9 mouse cellular contexts compared by ENCODE assay signal in genomic region chr7:19326359-19326758, GRCm38 (mm10). TPM values are rescaled to one million over a fixed set of nuclear protein-coding genes. Genes with fewer than 3 reads are reported as not detected.
DNase-seq lines count a peak whose midpoint lies in the region; ATAC-seq and TF ChIP-seq lines count a peak whose summit lies in the region.
"Had no signal": no experiment of that assay in that cellular context is flagged by ENCODE, and none has a peak within 500 bp of the region (broad histone marks: within the 10 kb centered on the region; RNA-seq: fewer than 3 reads in every experiment).

No protein-coding gene starts in this region.

- peak overlapping the region; percentile 48 for H3K4me3 ChIP-seq in layer of hippocampus, adult 2 months
- H3K4me3 ChIP-seq in hindbrain, embryonic 12.5 days = peak overlapping the region; percentile 37
- peak overlapping the region; percentile 24; the same call in 1 of the 2 replicates for H3K4me3 ChIP-seq in macrophage (ENCODE audit: inconsistent target)

- H3K9ac ChIP-seq in hindbrain, embryonic 12.5 days = peak overlapping the region; percentile 44; the same call in 1 of the 2 replicates

- no peaks in the 10 kb centered on the region for H3K36me3 ChIP-seq in hindbrain, embryonic 12.5 days
- no peaks in the 10 kb centered on the region for H3K36me3 ChIP-seq in macrophage (ENCODE audit: inconsistent target)

- peak; percentile 70 for ATAC-seq in hindbrain, embryonic 12.5 days (ENCODE audit: low FRiP score)

- H3K4me1 ChIP-seq in hindbrain, embryonic 12.5 days = peaks cover 19% of the 10 kb centered on the region

- under 1% methylated on average over 20 of the region's 20 CpGs for whole genome bisulfite sequencing in hindbrain, embryonic 12.5 days
- WGBS in macrophage (ENCODE audit: missing documents) = under 1% methylated on average over 18 of the region's 20 CpGs

- intact Hi-C loops in left cerebral cortex, postnatal 10 days (cut with DNase I) = no loop called here

- peaks cover 5% of the 10 kb centered on the region; the same call in 1 of the 2 replicates for H3K27me3 ChIP-seq in hindbrain, embryonic 12.5 days
- H3K27me3 ChIP-seq: Patski had no signal

- DNase-seq in layer of hippocampus, adult 2 months (ENCODE audit: low spot score in 2 of 2) = peak; percentile 75 to 77
- no peak for DNase-seq in layer of hippocampus, adult 9-10 months (ENCODE audit: low spot score)
- peak; percentile 59 to 79 for DNase-seq in cerebellum, postnatal 10 days
- DNase-seq in frontal cortex, postnatal 36 days (ENCODE audit: low spot score in 2 of 2) = peak; percentile 62 to 79
- peak; percentile 42 to 92 for DNase-seq in left cerebral cortex, postnatal 10 days (ENCODE audit: extremely low spot score in 1 of 2, low spot score in 2 of 2)
- peak; percentile 70 to 79 for DNase-seq in right cerebral cortex, adult 2 months (ENCODE audit: low spot score in 2 of 2)

- no peak for TF ChIP-seq CTCF in layer of hippocampus, adult 2 months (conservative IDR thresholded peaks at IDR 0.05)

- no peaks in the 10 kb centered on the region for H3K9me3 ChIP-seq in hindbrain, embryonic 12.5 days (replicated peaks)

- H3K79me2 ChIP-seq in macrophage (ENCODE audit: inconsistent target) = no peaks in the 10 kb centered on the region

- peak overlapping the region; percentile 73 for H3K4me2 ChIP-seq in hindbrain, embryonic 12.5 days (replicated peaks)

- H3K27ac ChIP-seq in layer of hippocampus, adult 2 months = peak overlapping the region; percentile 96
- H3K27ac ChIP-seq in hindbrain, embryonic 12.5 days = peak overlapping the region; percentile 60
- no peak overlapping the region for H3K27ac ChIP-seq in macrophage

RNA-seq across cellular contexts. Expression of gene Fosb, which starts 16.5 kb away (rescaled TPM):
- total RNA-seq in layer of hippocampus, adult 2 months (2021) = 10 to 100 TPM; 12.8 to 14.1 TPM
- polyA plus RNA-seq in hindbrain, embryonic 12.5 days (2016; fragmentation: Nextera tagmentation; extraction: Ambion mirVana) = 0.10 TPM in 1 of 2 replicates, not detected in the other
- total RNA-seq in left cerebral cortex, postnatal 10 days (2021) = 1 to 10 TPM; 2.2 to 2.3 TPM
- total RNA-seq in macrophage (2018; cell fraction: chromatin; rRNA removed) = 100 to 1,000 TPM in 4 of 26 experiments, 10 to 100 TPM in 4, 1 to 10 TPM in 13, under 1 TPM in 5; 0.25 to 730 (median 3.1) TPM
- 100 to 1,000 TPM in 3 of 26 experiments, 10 to 100 TPM in 8, 1 to 10 TPM in 8, under 1 TPM in 7; 0.20 to 141 (median 4.6) TPM for total RNA-seq in macrophage (2018; cell fraction: cytosol; rRNA removed)
- total RNA-seq in macrophage (2018; cell fraction: nucleus; rRNA removed) = 100 to 1,000 TPM in 3 of 26 experiments, 10 to 100 TPM in 9, 1 to 10 TPM in 9, under 1 TPM in 5; 0.30 to 353 (median 7.2) TPM
- 0.74 to 2.0 TPM (median 1.2 TPM) in 3 replicates for polyA plus RNA-seq in macrophage (2018)

RNA-seq across cellular contexts. Expression of gene Ercc1, which starts 18.2 kb away (rescaled TPM):
- 10 to 100 TPM; 51.7 to 51.9 TPM for total RNA-seq in layer of hippocampus, adult 2 months (2021)
- polyA plus RNA-seq in hindbrain, embryonic 12.5 days (2016; fragmentation: Nextera tagmentation; extraction: Ambion mirVana) = 95.6 and 96.8 TPM in 2 replicates
- total RNA-seq in left cerebral cortex, postnatal 10 days (2021) = 10 to 100 TPM; 38.5 to 50.6 TPM
- total RNA-seq in macrophage (2018; cell fraction: chromatin; rRNA removed) = 10 to 100 TPM; 14.4 to 47.9 (median 27.0) TPM
- 10 to 100 TPM; 15.6 to 27.5 (median 21.3) TPM for total RNA-seq in macrophage (2018; cell fraction: cytosol; rRNA removed)
- total RNA-seq in macrophage (2018; cell fraction: nucleus; rRNA removed) = 10 to 100 TPM; 11.2 to 36.0 (median 19.9) TPM
- 16.4 to 18.9 TPM (median 16.8 TPM) in 3 replicates for polyA plus RNA-seq in macrophage (2018)

RNA-seq across cellular contexts. Expression of gene Cd3eap, which starts 32.9 kb away (rescaled TPM):
- 10 to 100 TPM; 18.1 to 19.5 TPM for total RNA-seq in layer of hippocampus, adult 2 months (2021)
- polyA plus RNA-seq in hindbrain, embryonic 12.5 days (2016; fragmentation: Nextera tagmentation; extraction: Ambion mirVana) = 17.3 and 20.4 TPM in 2 replicates
- total RNA-seq in left cerebral cortex, postnatal 10 days (2021) = 10 to 100 TPM; 16.8 to 18.2 TPM
- 10 to 100 TPM in 4 of 26 experiments, 1 to 10 TPM in 21, under 1 TPM in 1; 0.87 to 15.1 (median 3.8) TPM for total RNA-seq in macrophage (2018; cell fraction: chromatin; rRNA removed)
- 10 to 100 TPM in 12 of 26 experiments, 1 to 10 TPM in 14; 4.1 to 14.6 (median 9.1) TPM for total RNA-seq in macrophage (2018; cell fraction: cytosol; rRNA removed)
- 10 to 100 TPM in 3 of 26 experiments, 1 to 10 TPM in 23; 1.8 to 17.4 (median 4.2) TPM for total RNA-seq in macrophage (2018; cell fraction: nucleus; rRNA removed)
- polyA plus RNA-seq in macrophage (2018) = 12.4 to 20.7 TPM (median 20.5 TPM) in 3 replicates

RNA-seq across cellular contexts. Expression of gene Ppp1r13l, which starts 33.2 kb away (rescaled TPM):
- 1 to 10 TPM; 6.1 to 6.9 TPM for total RNA-seq in layer of hippocampus, adult 2 months (2021)
- 4.7 and 5.5 TPM in 2 replicates for polyA plus RNA-seq in hindbrain, embryonic 12.5 days (2016; fragmentation: Nextera tagmentation; extraction: Ambion mirVana)
- 1 to 10 TPM; 5.3 to 7.2 TPM for total RNA-seq in left cerebral cortex, postnatal 10 days (2021)
- 10 to 100 TPM in 1 of 26 experiments, 1 to 10 TPM in 15, under 1 TPM in 9, not detected in 1; 0.38 to 11.8 (median 1.6) TPM for total RNA-seq in macrophage (2018; cell fraction: chromatin; rRNA removed)
- 1 to 10 TPM in 22 of 26 experiments, under 1 TPM in 4; 0.62 to 8.1 (median 2.5) TPM for total RNA-seq in macrophage (2018; cell fraction: cytosol; rRNA removed)
- total RNA-seq in macrophage (2018; cell fraction: nucleus; rRNA removed) = 1 to 10 TPM in 20 of 26 experiments, under 1 TPM in 6; 0.27 to 8.9 (median 2.2) TPM
- 2.8 to 2.9 TPM (median 2.8 TPM) in 3 replicates for polyA plus RNA-seq in macrophage (2018)

RNA-seq across cellular contexts. Expression of gene Rtn2, which starts 43.9 kb away (rescaled TPM):
- 10 to 100 TPM; 90.3 to 92.7 TPM for total RNA-seq in layer of hippocampus, adult 2 months (2021)
- 67.8 and 68.0 TPM in 2 replicates for polyA plus RNA-seq in hindbrain, embryonic 12.5 days (2016; fragmentation: Nextera tagmentation; extraction: Ambion mirVana)
- 100 to 1,000 TPM; 145 to 151 TPM for total RNA-seq in left cerebral cortex, postnatal 10 days (2021)
- total RNA-seq in macrophage (2018; cell fraction: chromatin; rRNA removed) = 10 to 100 TPM in 1 of 26 experiments, 1 to 10 TPM in 13, under 1 TPM in 7, not detected in 5; 0.20 to 21.6 (median 1.8) TPM
- total RNA-seq in macrophage (2018; cell fraction: cytosol; rRNA removed) = 1 to 10 TPM in 13 of 26 experiments, under 1 TPM in 12, not detected in 1; 0.14 to 6.2 (median 2.0) TPM
- total RNA-seq in macrophage (2018; cell fraction: nucleus; rRNA removed) = 1 to 10 TPM in 15 of 26 experiments, under 1 TPM in 7, not detected in 4; 0.15 to 8.6 (median 2.9) TPM
- polyA plus RNA-seq in macrophage (2018) = 0.09 to 0.52 TPM (median 0.32 TPM) in 3 replicates

Comparison
In these comparisons a context has a peak if more than half of its experiments do, and no peak if none do; other contexts are left out.
1. RNA of gene Fosb, which starts 16.5 kb away (total RNA-seq): 12.8 to 14.1 TPM in layer of hippocampus, adult 2 months; 2.2 to 2.3 TPM in left cerebral cortex, postnatal 10 days; every median in the first group is over 4 times any median in the second.
2. Peak in every context shown above with its lines, with median percentiles within 50 percentile points of each other: H3K4me3 ChIP-seq.